In the genomic region with DNA sequence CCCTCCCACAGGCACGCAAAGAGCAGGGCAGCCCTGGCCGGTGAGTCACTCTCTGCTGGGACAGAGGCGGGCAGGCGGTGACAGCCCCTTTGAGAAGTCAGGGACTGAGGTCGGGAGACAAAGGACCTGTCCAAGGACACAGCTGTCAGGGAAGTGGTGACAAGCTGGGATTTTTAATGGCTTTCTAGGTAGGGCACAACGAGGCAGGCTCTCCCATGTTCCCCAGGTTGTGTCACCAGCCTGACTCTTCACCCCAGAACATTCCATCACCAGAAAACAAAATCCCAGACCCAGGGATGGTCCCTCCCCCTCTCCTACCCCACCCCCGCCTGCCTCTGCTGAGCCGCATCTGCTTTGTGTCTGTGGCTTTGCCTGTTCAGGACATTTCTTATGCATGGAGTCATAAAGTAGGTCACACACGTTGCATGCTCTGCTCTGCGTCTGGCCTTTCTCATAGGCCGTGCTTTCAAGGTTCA, we compare ENCODE assay signal across 8 mouse cellular contexts. TPM values are rescaled to one million over a fixed set of nuclear protein-coding genes. Genes with fewer than 3 reads are reported as not detected.
DNase-seq lines count a peak whose midpoint lies in the region; ATAC-seq lines count a peak whose summit lies in the region.

No protein-coding gene starts in this region.

- no peak for ATAC-seq in forebrain, embryonic 11.5 days (replicated peaks; ENCODE audit: low FRiP score)
- ATAC-seq in embryonic facial prominence, embryonic 13.5 days (ENCODE audit: insufficient number of reproducible peaks, insufficient read depth, low FRiP score, low TSS enrichment, low read depth): no peak
- no peak for ATAC-seq in limb, embryonic 12.5 days (ENCODE audit: insufficient number of reproducible peaks, insufficient read depth, low FRiP score, low TSS enrichment, low read depth)

- no peak overlapping the region for H3K9ac ChIP-seq in forebrain, embryonic 11.5 days (ENCODE audit: low read length)
- no peak overlapping the region for H3K9ac ChIP-seq in embryonic facial prominence, embryonic 13.5 days
- H3K9ac ChIP-seq in limb, embryonic 12.5 days (replicated peaks): no peak overlapping the region

- DNase-seq in forebrain, embryonic 10.5 days (ENCODE audit: extremely low spot score, low spot score): no peak
- DNase-seq in forebrain, embryonic 11.5 days (ENCODE audit: low spot score): no peak
- DNase-seq in 3134 (ENCODE audit: extremely low read depth, insufficient read length, low spot score): peak; percentile 84
- DNase-seq in frontal cortex, adult 2 months (ENCODE audit: extremely low spot score in 1 of 2, low spot score in 1 of 2): no peak
- DNase-seq in layer of hippocampus, adult 8-10 months (ENCODE audit: low spot score in 2 of 2): no peak
- DNase-seq in cerebellum, adult 9-10 months: no peak

- H3K36me3 ChIP-seq in forebrain, embryonic 10.5 days (replicated peaks): no peaks in the 10 kb centered on the region
- no peaks in the 10 kb centered on the region for H3K36me3 ChIP-seq in forebrain, embryonic 11.5 days (ENCODE audit: control insufficient read depth, insufficient read depth, low read length)
- H3K36me3 ChIP-seq in embryonic facial prominence, embryonic 13.5 days: no peaks in the 10 kb centered on the region
- no peaks in the 10 kb centered on the region for H3K36me3 ChIP-seq in limb, embryonic 12.5 days

- H3K27me3 ChIP-seq in forebrain, embryonic 10.5 days (ENCODE audit: poor library complexity, severe bottlenecking): no peaks in the 10 kb centered on the region
- H3K27me3 ChIP-seq in forebrain, embryonic 11.5 days (ENCODE audit: control insufficient read depth, insufficient read depth, low read length): no peaks in the 10 kb centered on the region
- H3K27me3 ChIP-seq in embryonic facial prominence, embryonic 13.5 days: no peaks in the 10 kb centered on the region
- H3K27me3 ChIP-seq in limb, embryonic 12.5 days: no peaks in the 10 kb centered on the region

- peak overlapping the region; percentile 48; the same call in 1 of the 2 replicates for H3K27ac ChIP-seq in forebrain, embryonic 10.5 days
- no peak overlapping the region for H3K27ac ChIP-seq in forebrain, embryonic 11.5 days (ENCODE audit: low read depth, low read length)
- peak overlapping the region; percentile 82 for H3K27ac ChIP-seq in embryonic facial prominence, embryonic 13.5 days
- H3K27ac ChIP-seq in limb, embryonic 12.5 days: peak overlapping the region; percentile 57

- H3K4me1 ChIP-seq in forebrain, embryonic 10.5 days: peaks cover 29% of the 10 kb centered on the region
- H3K4me1 ChIP-seq in forebrain, embryonic 11.5 days (replicated peaks; ENCODE audit: control insufficient read depth, insufficient read depth, low read length): no peaks in the 10 kb centered on the region
- peaks cover 29% of the 10 kb centered on the region for H3K4me1 ChIP-seq in embryonic facial prominence, embryonic 13.5 days
- H3K4me1 ChIP-seq in limb, embryonic 12.5 days (replicated peaks): peaks cover 29% of the 10 kb centered on the region

- 22% methylated on average over 11 of the region's 11 CpGs for WGBS in forebrain, embryonic 10.5 days
- WGBS in forebrain, embryonic 11.5 days: 18% methylated on average over 10 of the region's 11 CpGs
- WGBS in embryonic facial prominence, embryonic 13.5 days: 26% methylated on average over 11 of the region's 11 CpGs
- WGBS in limb, embryonic 12.5 days: 15% methylated on average over 11 of the region's 11 CpGs

- H3K4me3 ChIP-seq in forebrain, embryonic 10.5 days: no peak overlapping the region
- no peak overlapping the region for H3K4me3 ChIP-seq in forebrain, embryonic 11.5 days (ENCODE audit: low read depth, low read length)
- H3K4me3 ChIP-seq in embryonic facial prominence, embryonic 13.5 days: no peak overlapping the region
- H3K4me3 ChIP-seq in limb, embryonic 12.5 days (replicated peaks): no peak overlapping the region

- H3K4me2 ChIP-seq in forebrain, embryonic 11.5 days (ENCODE audit: low read depth, low read length, severe bottlenecking): no peak overlapping the region
- no peak overlapping the region for H3K4me2 ChIP-seq in embryonic facial prominence, embryonic 13.5 days
- no peak overlapping the region for H3K4me2 ChIP-seq in limb, embryonic 12.5 days

- no peaks in the 10 kb centered on the region for H3K9me3 ChIP-seq in forebrain, embryonic 10.5 days
- no peaks in the 10 kb centered on the region for H3K9me3 ChIP-seq in forebrain, embryonic 11.5 days (ENCODE audit: control insufficient read depth, low read length)
- H3K9me3 ChIP-seq in embryonic facial prominence, embryonic 13.5 days: no peaks in the 10 kb centered on the region
- H3K9me3 ChIP-seq in limb, embryonic 12.5 days: peaks cover 7% of the 10 kb centered on the region

RNA-seq across cellular contexts. Expression of a gene that starts 15.0 kb away (rescaled TPM):
- 40.4 and 46.9 TPM in 2 replicates for polyA plus RNA-seq in forebrain, embryonic 10.5 days (2016; fragmentation: Nextera tagmentation; extraction: Ambion mirVana)
- 25.1 and 27.8 TPM in 2 replicates for polyA plus RNA-seq in forebrain, embryonic 11.5 days (2014; fragmentation: Nextera tagmentation; extraction: Ambion mirVana)
- polyA plus RNA-seq in embryonic facial prominence, embryonic 13.5 days (2015; fragmentation: Nextera tagmentation; extraction: Ambion mirVana): 113 and 129 TPM in 2 replicates
- polyA plus RNA-seq in limb, embryonic 12.5 days (2016; fragmentation: Nextera tagmentation; extraction: Ambion mirVana): 69.0 and 82.0 TPM in 2 replicates
- 2.3 and 3.0 TPM in 2 replicates for polyA plus RNA-seq in frontal cortex, adult 2 months (2012; rRNA removed)
- total RNA-seq in layer of hippocampus, adult 8-10 months (2022): 1 to 10 TPM in 1 of 4 experiments, under 1 TPM in 3; 0.28 to 1.1 (median 0.53) TPM
